Mouse (Mus musculus): Measurements from ENCODE around the gene Taar3.

DNA sequence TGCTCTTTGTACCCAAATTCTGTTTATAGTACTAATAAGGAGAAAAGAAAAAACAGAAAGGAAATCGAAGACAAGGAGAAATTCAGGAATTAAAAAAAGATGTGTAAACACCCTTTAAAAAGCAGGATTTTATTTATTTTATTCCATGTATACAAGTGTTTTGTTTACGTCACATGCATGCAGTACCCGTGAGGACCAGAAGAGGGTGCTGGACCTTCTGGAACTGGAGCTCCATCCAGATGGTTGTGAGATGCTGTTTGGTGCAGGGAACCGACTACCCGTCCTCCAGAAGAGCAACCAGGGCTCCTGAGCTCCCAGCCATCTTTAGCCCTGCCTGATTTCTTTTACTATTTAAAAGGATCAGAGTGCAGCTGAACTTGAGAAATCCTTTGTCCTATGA lies 6.9 kb upstream of the Taar3 start:
- TF ChIP-seq POLR2A (IDR thresholded peaks at IDR 0.05; ENCODE audit: borderline replicate concordance, control insufficient read depth, low read depth, low read length) (no peak), CTCF (IDR thresholded peaks at IDR 0.05; ENCODE audit: control insufficient read depth, insufficient read depth, low read length) (peak; percentile 49)

All from bone marrow, adult 2 months (tissue).